Mouse (Mus musculus) urinary bladder, adult 18-20 months (tissue): ENCODE data around the gene Gm8267.
"Not testable (repeated sequence)": the region's sequence is repeated elsewhere in the genome, so short reads cannot be mapped to it uniquely, and the experiment has no call there.

ENCODE experiments used
- DNase-seq, 2 experiments: peaks; one replicate each; pipeline ENCODE4 v3.0.0; 2022; ENCODE audit warnings: low spot score in 2 of 2, mixed read lengths in 2 of 2

The Gm8267 gene

DNA sequence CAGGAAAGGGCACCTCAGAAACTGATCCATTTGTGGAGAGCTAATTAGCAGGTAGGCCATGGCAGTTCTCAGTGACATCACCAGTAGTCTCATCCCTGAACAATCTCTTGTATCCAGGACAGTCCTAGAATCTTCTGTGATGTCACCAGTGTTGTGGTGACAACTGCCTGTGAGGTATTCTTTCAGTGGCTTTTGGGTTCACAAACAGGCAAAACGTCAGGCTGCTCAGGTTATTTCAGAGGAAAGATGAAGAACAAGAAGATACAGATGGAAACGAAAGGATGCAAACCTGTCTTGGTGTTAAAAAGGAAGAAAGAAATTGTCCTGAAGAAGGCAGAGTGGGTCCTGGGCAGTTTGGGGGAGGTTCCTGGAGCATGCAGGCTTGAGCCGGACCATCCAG lies at the start of gene Gm8267:
TSS of gene Gm8267 (minus strand) at position 101 of the 400 bp plus-strand sequence.
- no peak for DNase-seq

DNA sequence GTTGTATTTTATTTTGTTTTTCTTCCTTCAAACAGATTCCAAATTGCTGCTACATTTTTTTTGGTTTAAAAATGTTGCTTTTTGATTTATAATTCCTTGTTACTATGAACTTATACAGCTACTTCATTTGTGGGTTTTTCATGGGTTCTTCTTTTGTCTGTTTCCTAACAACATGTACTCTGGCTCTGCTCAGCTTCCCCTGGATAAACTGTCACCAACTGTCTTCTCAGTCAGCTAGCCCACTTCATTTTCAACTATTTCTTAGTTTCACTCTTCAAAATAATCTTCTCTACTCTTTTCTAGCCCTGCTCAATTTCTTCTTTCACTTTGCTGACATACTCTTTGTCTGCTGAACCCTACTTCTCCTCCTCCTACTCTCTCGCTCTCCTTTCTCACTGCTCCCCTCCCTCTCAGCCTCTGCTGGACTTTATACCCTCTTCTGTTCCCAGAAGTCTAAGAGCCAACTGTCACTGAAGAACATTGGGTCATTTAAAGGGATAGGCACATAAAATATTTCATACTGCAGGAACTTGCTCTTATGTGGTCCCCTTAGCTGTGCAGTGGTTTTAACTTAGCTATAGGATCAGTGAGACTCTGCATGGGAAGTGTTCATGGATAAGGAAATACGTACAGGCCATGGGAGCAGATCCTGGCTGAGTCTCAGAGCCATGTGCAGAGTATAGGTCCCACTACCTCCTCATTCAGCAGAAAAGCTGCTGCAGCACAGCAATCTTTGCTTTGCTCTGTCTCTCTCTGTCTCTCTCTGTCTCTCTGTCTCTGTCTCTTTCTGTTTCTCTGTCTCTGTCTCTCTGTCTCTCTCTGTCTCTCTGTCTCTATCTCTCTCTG lies 39.6 kb upstream of the Gm8267 start:
- not testable (repeated sequence) for DNase-seq

DNA sequence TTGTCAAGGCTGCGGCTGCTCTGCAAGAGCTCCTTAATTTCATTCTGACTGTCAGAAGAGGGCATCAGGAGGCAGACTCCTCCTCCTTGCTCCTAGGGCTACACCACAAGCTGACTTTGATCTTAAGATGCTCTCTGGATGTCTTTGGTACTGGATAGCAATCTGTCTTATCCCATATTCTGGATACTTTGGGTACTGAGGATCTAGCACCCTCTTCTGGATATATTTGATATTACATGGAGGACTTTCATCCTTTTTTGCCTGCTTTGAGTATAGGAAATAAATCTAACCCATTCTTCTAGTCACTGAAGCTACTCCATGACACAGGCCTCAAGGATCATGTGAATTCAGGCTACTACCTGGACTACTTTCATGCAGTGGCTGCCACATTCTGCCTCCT lies 7.4 kb downstream of the Gm8267 start:
- DNase-seq, result not testable (repeated sequence)

DNA sequence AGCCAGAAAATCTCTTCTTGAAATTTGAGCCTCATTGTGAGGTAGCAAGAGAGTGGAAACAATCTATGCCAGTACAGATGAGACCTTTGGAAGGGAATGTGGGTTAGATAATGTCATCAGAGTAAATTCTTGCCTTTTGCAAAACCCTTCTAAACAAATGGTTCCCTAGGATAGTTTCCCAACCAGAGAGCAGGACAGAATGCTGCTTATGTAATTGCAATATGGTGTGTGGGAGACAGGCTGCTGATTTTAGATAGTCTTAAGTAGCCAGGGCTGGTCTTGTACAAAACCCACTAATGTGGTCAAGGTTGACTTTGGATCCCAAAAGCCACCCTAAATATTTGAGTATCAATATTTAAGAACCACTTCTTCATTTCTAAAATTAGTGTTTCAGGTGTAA lies 19.4 kb downstream of the Gm8267 start:
- not testable (repeated sequence) for DNase-seq

DNA sequence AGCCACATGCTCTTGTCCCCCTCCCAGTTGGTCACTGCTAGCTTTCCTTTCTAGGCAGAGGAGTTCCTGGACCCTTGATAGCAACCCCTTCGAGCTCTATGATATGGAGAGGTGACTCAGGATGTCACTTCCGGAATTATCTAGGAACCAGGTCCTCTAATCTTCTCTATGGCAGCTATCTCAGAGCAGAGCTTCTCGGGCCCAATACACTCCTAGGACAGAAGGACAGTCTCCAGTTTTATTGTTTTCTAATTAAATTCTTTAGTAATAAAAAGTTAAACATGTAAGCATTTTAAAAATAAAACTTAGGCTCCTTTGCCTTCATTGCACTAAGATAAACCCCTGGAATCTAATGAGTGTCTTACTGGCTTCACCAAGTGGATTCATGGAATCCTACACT lies 43.8 kb downstream of the Gm8267 start, which contains the start of gene Gm8257:
TSS of gene Gm8257 (minus strand) at position 101 of the 400 bp plus-strand sequence.
- DNase-seq, result not testable (repeated sequence)
